Mouse (Mus musculus): ENCODE data around the gene Gm45062. TPM values are rescaled to one million over a fixed set of nuclear protein-coding genes. Genes with fewer than 3 reads are reported as not detected.
A peak's percentile ranks its signal among the peaks of the same experiment; 100 is the strongest.

Gene Gm45062
- total RNA-seq, 2 experiments from 2014 or later: 2.3 to 4.6 TPM

GRCm38 (mm10) chr6:8465388-8465787 is 206.1 kb downstream of the Gm45062 start:
- TF ChIP-seq CTCF (conservative IDR thresholded peaks at IDR 0.05): no peak
- no peak overlapping the region for H3K27ac ChIP-seq
- no peak for DNase-seq (ENCODE audit: low spot score in 2 of 2)
- no peak overlapping the region for H3K4me3 ChIP-seq

- no peak for DNase-seq (ENCODE audit: low spot score in 2 of 2)
- Histone ChIP-seq H3K27ac (no peak overlapping the region), H3K4me3 (no peak overlapping the region)
- no peak for TF ChIP-seq CTCF (conservative IDR thresholded peaks at IDR 0.05)
These were observed 206.7 kb downstream of the Gm45062 start for GRCm38 (mm10) chr6:8465985-8466384.

- Histone ChIP-seq H3K4me3 (no peak overlapping the region; the same call in 1 of the 2 replicates), H3K27ac (0 out of 2 replicates have a peak overlapping the region, but pooled peaks have one; percentile 4)
- TF ChIP-seq CTCF (conservative IDR thresholded peaks at IDR 0.05): no peak
- DNase-seq (ENCODE audit: low spot score in 2 of 2): no peak
These were observed 208.6 kb downstream of the Gm45062 start for GRCm38 (mm10) chr6:8467667-8468337.

GRCm38 (mm10) chr6:8469918-8470317 is 210.7 kb downstream of the Gm45062 start:
- H3K4me3 ChIP-seq: no peak overlapping the region
- DNase-seq (ENCODE audit: low spot score in 2 of 2): no peak
- TF ChIP-seq CTCF (conservative IDR thresholded peaks at IDR 0.05): no peak
- H3K27ac ChIP-seq: no peak overlapping the region

- no peak for TF ChIP-seq CTCF (conservative IDR thresholded peaks at IDR 0.05)
- Histone ChIP-seq H3K27ac (no peak overlapping the region), H3K4me3 (no peak overlapping the region)
- no peak for DNase-seq (ENCODE audit: low spot score in 2 of 2)
These were observed 212.9 kb downstream of the Gm45062 start for GRCm38 (mm10) chr6:8472125-8472524.

GRCm38 (mm10) chr6:8472915-8473314 is 213.7 kb downstream of the Gm45062 start:
- Histone ChIP-seq H3K4me3 (no peak overlapping the region), H3K27ac (peak overlapping the region; percentile 60)
- no peak for DNase-seq (ENCODE audit: low spot score in 2 of 2)
- no peak for TF ChIP-seq CTCF (conservative IDR thresholded peaks at IDR 0.05)

- Histone ChIP-seq H3K27ac (peak overlapping the region; percentile 60), H3K4me3 (no peak overlapping the region)
- DNase-seq (ENCODE audit: low spot score in 2 of 2): peak; percentile 23
- TF ChIP-seq CTCF (conservative IDR thresholded peaks at IDR 0.05): no peak
These were observed 214.2 kb downstream of the Gm45062 start for GRCm38 (mm10) chr6:8473498-8473897.

- TF ChIP-seq CTCF (conservative IDR thresholded peaks at IDR 0.05): no peak
- H3K4me3 ChIP-seq: no peak overlapping the region
- no peak for DNase-seq (ENCODE audit: low spot score in 2 of 2)
- H3K27ac ChIP-seq: no peak overlapping the region
These were observed 215.1 kb downstream of the Gm45062 start for GRCm38 (mm10) chr6:8474316-8474715.

GRCm38 (mm10) chr6:8474820-8475219 is 215.6 kb downstream of the Gm45062 start:
- Histone ChIP-seq H3K27ac (no peak overlapping the region), H3K4me3 (no peak overlapping the region)
- no peak for TF ChIP-seq CTCF (conservative IDR thresholded peaks at IDR 0.05)
- DNase-seq (ENCODE audit: low spot score in 2 of 2): no peak

GRCm38 (mm10) chr6:8479176-8479575 is 219.9 kb downstream of the Gm45062 start:
- no peak for TF ChIP-seq CTCF (conservative IDR thresholded peaks at IDR 0.05)
- no peak for DNase-seq (ENCODE audit: low spot score in 2 of 2)
- Histone ChIP-seq H3K4me3 (no peak overlapping the region), H3K27ac (no peak overlapping the region)

GRCm38 (mm10) chr6:8484437-8485275 is 225.4 kb downstream of the Gm45062 start:
- no peak for TF ChIP-seq CTCF (conservative IDR thresholded peaks at IDR 0.05)
- H3K4me3 ChIP-seq: no peak overlapping the region
- no peak overlapping the region for H3K27ac ChIP-seq
- no peak for DNase-seq (ENCODE audit: low spot score in 2 of 2)

- Histone ChIP-seq H3K27ac (no peak overlapping the region), H3K4me3 (no peak overlapping the region)
- TF ChIP-seq CTCF (conservative IDR thresholded peaks at IDR 0.05): no peak
- no peak for DNase-seq (ENCODE audit: low spot score in 2 of 2)
These were observed 226.3 kb downstream of the Gm45062 start for GRCm38 (mm10) chr6:8485414-8486175.

Data from layer of hippocampus, adult 2 months (tissue).